Mouse (Mus musculus) thymus, adult 2 months (tissue): ENCODE data around the gene Runx2.

Source experiments
- CTCF ChIP-seq: fragments of 200-500 bp; IDR thresholded peaks from 2 replicates; pipeline ENCODE4 v1.5.1; 2012; ENCODE audit warnings: mild to moderate bottlenecking, control low read depth, low read length, moderate library complexity, borderline replicate concordance; ENCODE audit not compliant: control insufficient read depth, poor library complexity, insufficient read depth; ENCODE audit errors: extremely low read depth
- POLR2A ChIP-seq: fragments of 200-500 bp; IDR thresholded peaks from 2 replicates; pipeline ENCODE4 v1.6.1; 2012; ENCODE audit warnings: mild to moderate bottlenecking, low read length, control low read depth, moderate library complexity; ENCODE audit not compliant: control insufficient read depth, poor library complexity, insufficient read depth; ENCODE audit errors: extremely low read depth

DNA sequence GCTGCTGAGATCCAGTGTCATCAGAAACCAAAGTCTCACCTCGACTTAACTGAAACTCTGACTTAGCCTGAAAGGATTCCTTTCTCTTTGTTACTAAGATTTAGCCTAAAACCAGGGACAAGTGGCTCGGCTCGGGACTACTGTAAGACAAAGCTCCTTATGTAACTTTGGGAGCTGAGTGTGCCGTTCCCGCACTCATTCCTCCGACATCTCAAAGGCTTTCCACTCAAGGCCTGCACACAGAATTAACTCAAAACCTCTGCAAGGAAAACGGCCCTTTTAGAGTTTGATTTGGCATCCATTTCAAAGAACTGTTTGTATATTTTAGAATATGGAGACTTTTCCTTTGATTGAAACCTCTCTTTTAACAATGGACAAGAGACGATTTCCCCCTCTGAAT is 191.3 kb downstream of the Runx2 start:
- TF ChIP-seq CTCF (no peak), POLR2A (no peak)
